Mouse (Mus musculus): Measurements from ENCODE around the gene Gm20715. TPM values are rescaled to one million over a fixed set of nuclear protein-coding genes. Genes with fewer than 3 reads are reported as not detected.

The Gm20715 gene
- polyA plus RNA-seq, 1 experiment from 2014 or later = not detected

- Histone ChIP-seq H3K4me1 (ENCODE audit: control insufficient read depth, insufficient read depth, low read length) (no peaks in the 10 kb centered on the region), H3K9ac (ENCODE audit: low read length) (no peak overlapping the region), H3K9me3 (replicated peaks; ENCODE audit: control insufficient read depth, low read length) (no peaks in the 10 kb centered on the region), H3K4me2 (ENCODE audit: low read length) (no peak overlapping the region), H3K27me3 (replicated peaks; ENCODE audit: control insufficient read depth, insufficient read depth, low read length) (no peaks in the 10 kb centered on the region), H3K36me3 (ENCODE audit: control insufficient read depth, insufficient read depth, low read length) (0 out of 2 replicates have a peak, but pooled peaks cover 3% of the 10 kb centered on the region), H3K27ac (ENCODE audit: low read depth, low read length) (no peak overlapping the region), H3K4me3 (ENCODE audit: low read depth, low read length) (no peak overlapping the region)
- ATAC-seq (no peak), DNase-seq (ENCODE audit: low spot score) (no peak)
- WGBS = 98% methylated on average over 3 of the region's 3 CpGs
Measured at GRCm38 (mm10) chr7:6372993-6373392, 37.1 kb upstream of the Gm20715 start.

GRCm38 (mm10) chr7:6378441-6378840 lies 31.6 kb upstream of the Gm20715 start:
- Histone ChIP-seq H3K9ac (ENCODE audit: low read length) (no peak overlapping the region), H3K4me2 (ENCODE audit: low read length) (no peak overlapping the region), H3K36me3 (ENCODE audit: control insufficient read depth, insufficient read depth, low read length) (0 out of 2 replicates have a peak, but pooled peaks cover 12% of the 10 kb centered on the region), H3K4me3 (ENCODE audit: low read depth, low read length) (no peak overlapping the region), H3K27ac (ENCODE audit: low read depth, low read length) (no peak overlapping the region), H3K4me1 (ENCODE audit: control insufficient read depth, insufficient read depth, low read length) (0 out of 2 replicates have a peak, but pooled peaks cover 3% of the 10 kb centered on the region), H3K27me3 (replicated peaks; ENCODE audit: control insufficient read depth, insufficient read depth, low read length) (no peaks in the 10 kb centered on the region), H3K9me3 (replicated peaks; ENCODE audit: control insufficient read depth, low read length) (no peaks in the 10 kb centered on the region)
- 86% methylated on average over 8 of the region's 8 CpGs for WGBS
- no peak for DNase-seq (ENCODE audit: low spot score)
- no peak for ATAC-seq

- 88% methylated on average over 2 of the region's 2 CpGs for WGBS
- no peak overlapping the region for H3K9ac ChIP-seq (ENCODE audit: low read length)
Measured at GRCm38 (mm10) chr7:6381431-6381830, 28.6 kb upstream of the Gm20715 start.

GRCm38 (mm10) chr7:6383044-6383455 lies 27.0 kb upstream of the Gm20715 start, which contains the start of gene Zfp28:
Gene Zfp28, plus strand, starts transcription at chr7:6383295.
- no peaks in the 10 kb centered on the region for H3K27me3 ChIP-seq (replicated peaks; ENCODE audit: control insufficient read depth, insufficient read depth, low read length)
- H3K4me3 ChIP-seq (ENCODE audit: low read depth, low read length) = peak within 1 kb of the TSS; percentile 68
- DNase-seq (ENCODE audit: low spot score) (peak; percentile 99), ATAC-seq (peak; percentile 98)
- 0 out of 2 replicates have a peak, but pooled peaks cover 9% of the 10 kb centered on the region for H3K36me3 ChIP-seq (ENCODE audit: control insufficient read depth, insufficient read depth, low read length)
- 0 out of 2 replicates have a peak, but pooled peaks cover 3% of the 10 kb centered on the region for H3K4me1 ChIP-seq (ENCODE audit: control insufficient read depth, insufficient read depth, low read length)
- H3K27ac ChIP-seq (ENCODE audit: low read depth, low read length) = no peak within 1 kb of the TSS
- H3K9ac ChIP-seq (ENCODE audit: low read length) = peak within 1 kb of the TSS; percentile 76
- H3K9me3 ChIP-seq (replicated peaks; ENCODE audit: control insufficient read depth, low read length) = no peaks in the 10 kb centered on the region
- peak within 1 kb of the TSS; percentile 87 for H3K4me2 ChIP-seq (ENCODE audit: low read length)
- WGBS = 0% methylated on average over 27 of the region's 28 CpGs

More at GRCm38 (mm10) chr7:6381431-6381830, 28.6 kb upstream of the Gm20715 start:
- H3K4me1 ChIP-seq (ENCODE audit: control insufficient read depth, insufficient read depth, low read length) = 0 out of 2 replicates have a peak, but pooled peaks cover 3% of the 10 kb centered on the region
- H3K36me3 ChIP-seq (ENCODE audit: control insufficient read depth, insufficient read depth, low read length) = 0 out of 2 replicates have a peak, but pooled peaks cover 9% of the 10 kb centered on the region
- no peaks in the 10 kb centered on the region for H3K9me3 ChIP-seq (replicated peaks; ENCODE audit: control insufficient read depth, low read length)
- ATAC-seq (no peak), DNase-seq (ENCODE audit: low spot score) (no peak)
- no peak overlapping the region for H3K4me2 ChIP-seq (ENCODE audit: low read length)
- no peak overlapping the region for H3K27ac ChIP-seq (ENCODE audit: low read depth, low read length)
- H3K4me3 ChIP-seq (ENCODE audit: low read depth, low read length) = no peak overlapping the region
- H3K27me3 ChIP-seq (replicated peaks; ENCODE audit: control insufficient read depth, insufficient read depth, low read length) = no peaks in the 10 kb centered on the region

- Histone ChIP-seq H3K27ac (ENCODE audit: low read depth, low read length) (no peak overlapping the region), H3K36me3 (ENCODE audit: control insufficient read depth, insufficient read depth, low read length) (0 out of 2 replicates have a peak, but pooled peaks cover 2% of the 10 kb centered on the region), H3K4me3 (ENCODE audit: low read depth, low read length) (peak overlapping the region; percentile 68), H3K4me2 (ENCODE audit: low read length) (peak overlapping the region; percentile 87), H3K27me3 (replicated peaks; ENCODE audit: control insufficient read depth, insufficient read depth, low read length) (no peaks in the 10 kb centered on the region), H3K4me1 (ENCODE audit: control insufficient read depth, insufficient read depth, low read length) (0 out of 2 replicates have a peak, but pooled peaks cover 3% of the 10 kb centered on the region), H3K9ac (ENCODE audit: low read length) (peak overlapping the region; percentile 76), H3K9me3 (replicated peaks; ENCODE audit: control insufficient read depth, low read length) (no peaks in the 10 kb centered on the region)
- no peak for DNase-seq (ENCODE audit: low spot score)
- ATAC-seq = no peak
- 79% methylated on average over 8 of the region's 8 CpGs for WGBS
Measured at GRCm38 (mm10) chr7:6384011-6384410, 26.1 kb upstream of the Gm20715 start.

GRCm38 (mm10) chr7:6386995-6387394 lies 23.1 kb upstream of the Gm20715 start:
- Histone ChIP-seq H3K36me3 (ENCODE audit: control insufficient read depth, insufficient read depth, low read length) (peaks cover 25% of the 10 kb centered on the region), H3K9me3 (replicated peaks; ENCODE audit: control insufficient read depth, low read length) (no peaks in the 10 kb centered on the region), H3K27me3 (replicated peaks; ENCODE audit: control insufficient read depth, insufficient read depth, low read length) (no peaks in the 10 kb centered on the region), H3K4me2 (ENCODE audit: low read length) (no peak overlapping the region), H3K9ac (ENCODE audit: low read length) (no peak overlapping the region), H3K4me3 (ENCODE audit: low read depth, low read length) (no peak overlapping the region), H3K4me1 (ENCODE audit: control insufficient read depth, insufficient read depth, low read length) (0 out of 2 replicates have a peak, but pooled peaks cover 3% of the 10 kb centered on the region), H3K27ac (ENCODE audit: low read depth, low read length) (no peak overlapping the region)
- ATAC-seq (no peak), DNase-seq (ENCODE audit: low spot score) (peak; percentile 34)
- 94% methylated on average over 7 of the region's 8 CpGs for WGBS

- H3K27ac ChIP-seq (ENCODE audit: low read depth, low read length) = no peak overlapping the region
- H3K36me3 ChIP-seq (ENCODE audit: control insufficient read depth, insufficient read depth, low read length) = peaks cover 34% of the 10 kb centered on the region
- no peak overlapping the region for H3K9ac ChIP-seq (ENCODE audit: low read length)
- H3K4me2 ChIP-seq (ENCODE audit: low read length) = no peak overlapping the region
- 87% methylated on average over 5 of the region's 5 CpGs for WGBS
- no peak overlapping the region for H3K4me3 ChIP-seq (ENCODE audit: low read depth, low read length)
- no peaks in the 10 kb centered on the region for H3K4me1 ChIP-seq (ENCODE audit: control insufficient read depth, insufficient read depth, low read length)
- H3K9me3 ChIP-seq (replicated peaks; ENCODE audit: control insufficient read depth, low read length) = no peaks in the 10 kb centered on the region
- DNase-seq (ENCODE audit: low spot score) (no peak), ATAC-seq (no peak)
- no peaks in the 10 kb centered on the region for H3K27me3 ChIP-seq (replicated peaks; ENCODE audit: control insufficient read depth, insufficient read depth, low read length)
Measured at GRCm38 (mm10) chr7:6388971-6389370, 21.1 kb upstream of the Gm20715 start.

GRCm38 (mm10) chr7:6389449-6389848 lies 20.6 kb upstream of the Gm20715 start:
- Histone ChIP-seq H3K9me3 (replicated peaks; ENCODE audit: control insufficient read depth, low read length) (no peaks in the 10 kb centered on the region), H3K36me3 (ENCODE audit: control insufficient read depth, insufficient read depth, low read length) (peaks cover 39% of the 10 kb centered on the region), H3K9ac (ENCODE audit: low read length) (no peak overlapping the region), H3K27me3 (replicated peaks; ENCODE audit: control insufficient read depth, insufficient read depth, low read length) (no peaks in the 10 kb centered on the region), H3K27ac (ENCODE audit: low read depth, low read length) (no peak overlapping the region), H3K4me3 (ENCODE audit: low read depth, low read length) (no peak overlapping the region), H3K4me2 (ENCODE audit: low read length) (no peak overlapping the region), H3K4me1 (ENCODE audit: control insufficient read depth, insufficient read depth, low read length) (no peaks in the 10 kb centered on the region)
- WGBS = 72% methylated on average over 5 of the region's 5 CpGs
- DNase-seq (ENCODE audit: low spot score) = no peak
- ATAC-seq = no peak

Data from forebrain, embryonic 14.5 days (tissue).